Mouse (Mus musculus) megakaryocyte, embryonic 14.5 days (primary cell): ENCODE results near the gene Htra3. TPM values are rescaled to one million over a fixed set of nuclear protein-coding genes. Genes with fewer than 3 reads are reported as not detected.

Experiments used
- H3K27me3 ChIP-seq: replicated peaks from 2 replicates; pipeline ENCODE3; 2012; ENCODE audit warnings: inconsistent platforms
- H3K36me3 ChIP-seq: replicated peaks from 2 replicates; pipeline ENCODE3; 2012; ENCODE audit warnings: low read length, inconsistent platforms, mixed read lengths
- H3K4me1 ChIP-seq: 2 replicates; pipeline ENCODE4 v1.6.1; 2012; ENCODE audit warnings: inconsistent platforms
- H3K4me3 ChIP-seq: replicated peaks from 2 replicates; pipeline ENCODE3; 2012; ENCODE audit warnings: moderate library complexity, mild to moderate bottlenecking, inconsistent platforms
- H3K9me3 ChIP-seq: 2 replicates; pipeline ENCODE4 v1.6.1; 2012; ENCODE audit warnings: inconsistent platforms
- FLI1 ChIP-seq: IDR thresholded peaks from 2 replicates; pipeline ENCODE4 v1.6.1; 2012; ENCODE audit warnings: low read length, inconsistent platforms, mixed read lengths
- GATA1 ChIP-seq: IDR thresholded peaks from 3 replicates; pipeline ENCODE4 v1.6.1; 2012; ENCODE audit warnings: mixed read lengths, low read length, inconsistent platforms, borderline replicate concordance
- polyA plus RNA-seq: library from polyadenylated mRNA; stranded (reverse); fragments of >175 nt; gene quantifications from 2 replicates; pipeline ENCODE4 v1.2.3, GENCODE M21; 2012; ENCODE audit warnings: low replicate concordance; ENCODE audit not compliant: insufficient read depth

Htra3 gene
- polyA plus RNA-seq = 1.2 and 1.9 TPM in 2 replicates

DNA sequence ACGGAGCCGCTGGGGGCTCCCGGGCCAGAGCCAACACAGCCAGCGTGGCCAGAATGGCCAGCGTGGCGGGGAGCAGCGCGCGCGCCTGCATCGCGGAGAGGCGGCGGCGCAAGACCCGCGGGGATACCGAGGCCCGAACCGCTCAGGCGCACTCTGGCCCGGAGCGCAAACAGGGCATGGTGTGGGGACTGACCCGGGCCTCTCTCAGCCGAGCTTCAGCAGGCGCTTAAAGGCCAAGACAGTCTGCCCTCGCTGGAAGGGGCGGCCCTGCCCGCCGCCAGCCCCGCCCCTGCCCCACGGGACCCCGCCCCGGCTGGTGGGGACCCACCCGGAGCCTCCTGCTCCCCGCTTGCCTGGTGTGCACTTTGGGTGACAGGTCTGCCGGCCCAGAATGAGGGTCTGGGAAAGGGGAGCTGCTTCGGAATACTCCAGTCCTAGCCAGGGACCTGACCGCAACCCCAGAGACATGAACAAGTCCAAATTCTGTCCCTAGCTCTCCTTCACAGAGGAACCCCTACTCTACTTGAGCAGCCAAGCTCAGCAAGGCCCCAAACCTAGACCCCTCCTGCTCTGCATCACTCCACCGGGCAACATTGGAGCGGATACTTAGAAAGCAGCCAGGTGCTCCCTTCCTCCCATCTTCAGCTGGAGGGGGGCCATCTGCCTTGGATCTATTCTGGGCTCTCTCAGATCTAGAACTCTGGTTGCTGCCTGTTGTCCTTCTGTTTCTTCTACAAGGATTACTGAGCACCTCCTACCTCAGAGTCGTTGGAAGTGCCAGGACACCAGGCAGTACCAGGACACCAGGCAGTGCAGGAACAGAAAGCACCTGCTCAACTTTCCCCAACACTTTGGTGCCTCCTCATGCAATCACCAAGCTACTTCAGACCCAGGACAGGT, at the start of gene Htra3:
Gene Htra3, minus strand, starts transcription at position 527 of the 900 bp plus-strand sequence.
- peaks cover 53% of the 10 kb centered on the region for H3K4me1 ChIP-seq
- no peaks in the 10 kb centered on the region for H3K9me3 ChIP-seq
- H3K4me3 ChIP-seq = peak within 1 kb of the TSS; percentile 86
- H3K27me3 ChIP-seq = peaks cover 69% of the 10 kb centered on the region
- no peaks in the 10 kb centered on the region for H3K36me3 ChIP-seq
- TF ChIP-seq FLI1 (no peak), GATA1 (no peak)

DNA sequence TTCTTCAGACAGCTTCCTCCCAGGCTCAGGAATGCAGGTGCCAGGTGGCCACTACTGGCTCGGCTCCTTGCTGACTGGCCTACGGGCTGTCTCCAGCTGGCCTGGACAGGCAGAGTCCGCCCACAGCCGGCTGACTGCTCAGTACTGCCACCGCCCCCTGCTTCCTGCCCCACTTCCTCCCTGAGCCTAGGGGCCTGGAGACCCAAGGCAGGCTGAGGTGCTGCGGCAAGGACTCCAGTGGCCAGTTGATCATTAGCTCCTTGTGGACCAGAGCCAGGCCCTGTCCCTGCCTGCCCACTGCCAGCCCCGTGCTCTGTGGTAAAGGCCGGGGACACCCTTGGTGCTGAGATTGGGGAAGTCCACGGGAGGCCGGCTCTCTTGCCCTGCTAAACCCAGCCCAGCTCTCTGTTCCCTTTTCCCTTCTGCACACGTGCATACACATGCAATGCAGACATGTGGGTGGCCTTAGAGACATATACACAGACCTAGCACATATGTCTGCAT, 49.4 kb upstream of the Htra3 start:
- H3K4me3 ChIP-seq = peak overlapping the region; percentile 87
- H3K27me3 ChIP-seq = peaks cover 89% of the 10 kb centered on the region
- TF ChIP-seq FLI1 = no peak
- TF ChIP-seq GATA1 = no peak
- H3K36me3 ChIP-seq = no peaks in the 10 kb centered on the region
- no peaks in the 10 kb centered on the region for H3K9me3 ChIP-seq
- peaks cover 45% of the 10 kb centered on the region for H3K4me1 ChIP-seq

DNA sequence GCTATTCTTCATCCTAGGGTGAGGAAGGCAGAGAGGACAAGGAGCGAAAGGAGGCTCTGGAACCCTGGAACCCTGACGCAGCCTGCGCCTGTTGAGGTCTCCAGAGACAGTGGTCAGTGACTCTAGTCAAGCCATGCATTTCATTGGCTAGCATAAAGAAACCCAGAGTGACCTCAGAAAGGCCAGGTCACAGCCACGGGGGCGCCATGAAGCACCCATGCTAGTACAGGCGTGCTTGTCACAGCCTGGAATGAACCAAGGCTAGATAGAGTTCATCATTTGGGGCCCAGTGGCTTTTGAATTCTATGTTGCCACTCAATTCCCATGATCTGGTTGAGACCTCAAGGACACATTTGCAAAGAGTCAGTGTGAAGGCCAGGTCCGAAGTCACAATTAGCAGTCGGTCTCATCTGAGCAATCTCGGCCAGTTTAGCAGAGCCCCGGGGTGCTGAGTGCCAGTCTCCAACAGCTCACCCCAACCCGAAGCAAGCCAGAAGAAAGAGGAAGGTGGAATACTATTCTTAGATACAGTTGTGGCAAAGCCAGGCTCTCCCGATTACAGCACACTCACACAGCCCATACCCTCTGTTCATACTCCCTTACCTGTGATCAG, 48.9 kb upstream of the Htra3 start:
- peaks cover 88% of the 10 kb centered on the region for H3K27me3 ChIP-seq
- TF ChIP-seq GATA1 (no peak), FLI1 (no peak)
- H3K9me3 ChIP-seq = no peaks in the 10 kb centered on the region
- H3K36me3 ChIP-seq = no peaks in the 10 kb centered on the region
- H3K4me1 ChIP-seq = peaks cover 51% of the 10 kb centered on the region
- H3K4me3 ChIP-seq = peak overlapping the region; percentile 87

DNA sequence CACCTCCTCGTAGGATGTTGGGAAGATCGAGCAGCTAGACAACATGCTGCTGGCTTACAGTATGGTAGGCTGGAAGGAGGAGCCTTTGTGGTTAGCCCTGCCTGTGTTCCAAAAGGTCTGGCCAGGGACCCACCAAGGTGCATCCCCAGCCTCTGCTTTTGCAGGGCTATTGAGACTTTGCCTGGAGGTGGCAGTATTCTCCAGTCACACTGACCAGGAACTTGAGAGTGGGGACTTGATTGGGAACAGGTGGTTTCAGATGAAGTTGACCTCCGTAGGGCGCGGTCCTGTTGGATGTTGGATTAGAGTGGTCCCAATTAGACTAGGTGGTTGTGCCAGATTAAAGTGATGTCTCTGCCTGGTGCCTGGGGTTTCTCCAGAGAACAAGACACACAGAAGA, 47.9 kb upstream of the Htra3 start:
- Histone ChIP-seq H3K9me3 (no peaks in the 10 kb centered on the region), H3K4me3 (no peak overlapping the region), H3K36me3 (no peaks in the 10 kb centered on the region), H3K27me3 (peaks cover 79% of the 10 kb centered on the region), H3K4me1 (peaks cover 61% of the 10 kb centered on the region)
- no peak for TF ChIP-seq GATA1
- TF ChIP-seq FLI1 = no peak

DNA sequence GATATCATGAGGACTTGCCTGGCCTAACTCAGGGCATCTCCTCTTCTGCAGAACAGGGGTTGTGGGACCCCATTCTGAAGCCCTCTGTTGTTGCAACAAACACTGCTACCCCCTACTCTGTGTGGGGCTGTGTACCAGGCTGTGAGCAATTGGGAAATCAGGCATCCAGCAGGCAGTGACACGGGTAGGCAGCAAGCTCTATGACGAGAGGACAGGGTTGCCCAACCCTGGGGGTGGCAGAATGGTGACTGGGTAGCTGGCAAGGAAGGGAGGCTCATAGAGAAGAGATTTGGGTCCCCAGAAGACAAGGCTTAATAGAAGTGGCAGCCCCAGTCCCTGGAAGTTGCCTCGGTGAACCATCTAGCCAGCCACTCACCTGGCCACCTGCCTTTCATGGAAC, 46.3 kb upstream of the Htra3 start:
- H3K4me1 ChIP-seq = peaks cover 77% of the 10 kb centered on the region
- H3K9me3 ChIP-seq = no peaks in the 10 kb centered on the region
- H3K36me3 ChIP-seq = no peaks in the 10 kb centered on the region
- H3K4me3 ChIP-seq = no peak overlapping the region
- no peak for TF ChIP-seq GATA1
- TF ChIP-seq FLI1 = no peak
- H3K27me3 ChIP-seq = peaks cover 70% of the 10 kb centered on the region

DNA sequence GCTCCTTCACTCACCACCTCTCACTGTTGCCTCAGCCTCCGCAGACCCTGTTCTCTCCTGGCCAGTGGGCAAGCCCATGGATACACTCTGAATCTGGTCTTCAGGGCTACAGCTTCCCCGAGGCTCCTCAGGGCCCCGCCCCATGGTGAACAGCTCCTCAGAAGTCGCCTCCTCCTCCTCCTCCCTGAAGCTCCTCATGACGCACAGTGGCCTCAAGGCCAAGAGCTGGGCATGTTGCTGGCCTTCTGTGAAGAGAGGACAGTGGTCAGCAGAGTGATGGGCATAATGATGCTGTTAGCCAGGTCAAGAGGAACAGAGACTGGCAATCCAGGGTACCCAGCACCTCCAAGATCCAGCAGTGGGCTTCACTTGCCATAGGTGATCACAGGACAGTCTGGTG, 44.3 kb upstream of the Htra3 start:
- Histone ChIP-seq H3K36me3 (no peaks in the 10 kb centered on the region), H3K27me3 (peaks cover 63% of the 10 kb centered on the region), H3K4me1 (peaks cover 85% of the 10 kb centered on the region)

DNA sequence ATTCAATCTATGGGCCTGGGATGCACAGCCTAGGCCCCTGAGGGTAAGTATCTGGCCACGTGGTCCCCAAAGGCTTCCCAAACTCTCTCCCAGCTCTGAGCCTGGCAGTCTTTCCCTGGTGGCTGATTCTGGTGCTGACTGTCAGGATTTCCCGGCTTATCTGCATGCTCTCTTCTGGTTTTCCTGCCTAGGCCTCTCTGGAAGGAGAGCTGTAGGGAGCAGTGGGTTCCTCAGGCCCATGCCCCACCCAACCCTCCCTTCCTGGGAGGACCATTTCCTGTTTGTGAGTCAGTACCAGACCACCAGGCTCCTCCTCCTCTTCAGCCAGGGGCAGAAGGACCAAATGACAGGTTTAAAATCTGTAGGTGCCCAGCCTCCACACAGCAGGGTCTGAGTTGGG, 43.1 kb upstream of the Htra3 start:
- peak; percentile 8; the same call in 1 of the 3 replicates for TF ChIP-seq GATA1
- no peak for TF ChIP-seq FLI1
- peaks cover 55% of the 10 kb centered on the region for H3K27me3 ChIP-seq
- H3K9me3 ChIP-seq = no peaks in the 10 kb centered on the region
- H3K4me3 ChIP-seq = peak overlapping the region; percentile 76
- H3K4me1 ChIP-seq = peaks cover 85% of the 10 kb centered on the region
- H3K36me3 ChIP-seq = no peaks in the 10 kb centered on the region

More for the DNA sequence above, 44.3 kb upstream of the Htra3 start:
- Histone ChIP-seq H3K4me3 (no peak overlapping the region), H3K9me3 (no peaks in the 10 kb centered on the region)
- TF ChIP-seq GATA1 (no peak), FLI1 (no peak)

DNA sequence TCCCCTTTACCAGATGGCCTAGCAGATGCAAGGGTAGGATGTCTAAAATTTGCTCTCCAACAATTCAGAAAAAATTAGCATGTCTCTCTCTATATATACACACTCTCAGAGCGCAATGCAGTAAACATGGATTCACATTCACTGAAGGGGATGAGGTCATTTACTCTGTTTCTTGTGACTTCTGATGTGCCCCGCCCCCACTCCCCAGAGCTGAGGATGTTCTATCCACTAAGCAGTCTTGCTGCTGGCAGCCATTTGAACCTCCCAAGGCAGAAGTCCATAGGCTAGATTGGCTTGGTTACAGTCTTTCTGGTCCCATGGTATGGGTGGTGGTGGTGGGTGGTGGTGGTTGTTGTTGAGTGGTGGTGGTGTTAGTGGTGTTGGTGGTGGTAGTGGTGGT, 42.4 kb upstream of the Htra3 start:
- H3K36me3 ChIP-seq = no peaks in the 10 kb centered on the region

DNA sequence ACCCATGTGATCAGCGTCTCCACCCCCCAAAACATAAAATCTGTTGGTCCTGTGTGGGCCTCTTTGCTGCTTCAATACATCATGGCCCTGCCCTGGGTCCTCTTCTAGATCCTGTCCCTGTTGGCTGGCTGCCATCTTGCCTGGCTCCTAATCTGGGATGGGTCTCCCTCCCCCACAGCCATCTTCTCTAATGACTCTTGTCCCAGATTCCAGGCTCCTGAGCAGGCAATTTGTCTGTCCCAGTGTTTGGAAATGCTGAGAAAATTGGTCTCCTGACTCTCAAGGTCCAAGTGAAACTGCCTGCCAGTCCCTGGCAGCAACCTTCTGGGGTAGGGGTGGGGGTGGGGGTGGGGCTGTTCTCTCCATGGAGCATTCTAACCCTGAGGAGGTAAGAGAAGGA, 40.3 kb upstream of the Htra3 start:
- Histone ChIP-seq H3K27me3 (peaks cover 56% of the 10 kb centered on the region), H3K4me1 (peaks cover 75% of the 10 kb centered on the region), H3K9me3 (no peaks in the 10 kb centered on the region), H3K36me3 (no peaks in the 10 kb centered on the region), H3K4me3 (no peak overlapping the region)
- no peak for TF ChIP-seq GATA1
- TF ChIP-seq FLI1 = no peak

More for the DNA sequence above, 42.4 kb upstream of the Htra3 start:
- Histone ChIP-seq H3K27me3 (peaks cover 53% of the 10 kb centered on the region), H3K4me3 (no peak overlapping the region), H3K9me3 (no peaks in the 10 kb centered on the region), H3K4me1 (peaks cover 86% of the 10 kb centered on the region)
- no peak for TF ChIP-seq GATA1
- no peak for TF ChIP-seq FLI1

DNA sequence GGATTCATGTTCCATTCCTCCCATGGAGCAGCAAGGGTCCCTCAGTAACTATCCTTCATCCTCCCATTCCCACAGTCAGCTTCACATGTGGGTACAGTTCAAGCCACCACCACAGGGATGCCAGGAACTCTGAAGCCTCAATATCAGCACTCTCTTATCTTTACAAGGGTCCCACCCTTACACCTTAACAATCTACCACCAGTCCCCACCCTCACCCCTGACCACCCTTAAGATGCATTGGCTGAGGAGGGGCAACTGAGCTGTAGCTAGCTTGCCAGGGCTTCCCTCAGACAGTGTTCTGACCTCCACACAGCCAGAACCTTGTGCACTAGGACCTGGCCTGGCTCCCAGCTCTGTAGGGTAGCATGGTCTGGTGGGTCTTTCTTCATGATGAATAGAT, 39.8 kb upstream of the Htra3 start:
- H3K9me3 ChIP-seq = no peaks in the 10 kb centered on the region
- TF ChIP-seq GATA1 (no peak), FLI1 (no peak)
- no peaks in the 10 kb centered on the region for H3K36me3 ChIP-seq
- H3K27me3 ChIP-seq = peaks cover 60% of the 10 kb centered on the region
- H3K4me1 ChIP-seq = peaks cover 70% of the 10 kb centered on the region
- no peak overlapping the region for H3K4me3 ChIP-seq
